Mouse (Mus musculus) spleen, postnatal 36 days (tissue): ENCODE data around the gene H2-D1.
"Not testable (repeated sequence)": the region's sequence is repeated elsewhere in the genome, so short reads cannot be mapped to it uniquely, and the experiment has no call there.

Experiments
- DNase-seq, 2 experiments: peaks; one replicate each; pipeline ENCODE4 v3.0.0; 2022; ENCODE audit warnings: low spot score in 2 of 2, mixed read lengths in 1 of 2

H2-D1 gene

DNA sequence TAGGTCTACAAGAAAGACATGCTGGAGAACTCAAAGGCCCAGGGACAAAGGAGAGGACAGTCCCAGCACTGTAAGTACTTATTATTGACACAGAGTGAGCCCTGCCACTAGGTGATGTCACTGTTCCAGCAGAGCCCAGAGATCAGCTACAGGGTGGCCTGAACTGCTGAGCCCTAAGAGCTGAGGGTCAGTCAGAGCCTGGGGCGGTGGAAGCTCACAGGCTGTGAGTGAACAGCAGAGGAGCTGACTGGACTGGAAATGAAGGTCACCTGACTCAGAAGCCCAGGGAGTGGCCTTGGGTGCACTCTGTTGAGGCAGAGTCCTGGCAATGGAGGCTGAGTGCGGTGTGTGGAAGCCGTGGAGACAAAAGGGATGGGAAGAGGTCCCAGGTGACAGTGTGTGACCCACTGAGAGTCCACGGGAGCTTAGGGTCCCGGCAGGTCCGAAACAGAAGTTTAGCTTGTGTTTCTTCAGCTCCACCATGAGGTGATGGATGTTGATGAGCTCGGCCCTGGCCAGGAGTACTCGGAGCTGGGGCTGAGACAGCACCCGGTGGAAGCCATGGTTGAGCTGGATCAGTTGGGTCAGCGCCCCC, 41.3 kb downstream of the H2-D1 start:
- no peak for DNase-seq

GRCm38 (mm10) chr17:35304478-35304877, 41.9 kb downstream of the H2-D1 start:
- no peak for DNase-seq

DNA sequence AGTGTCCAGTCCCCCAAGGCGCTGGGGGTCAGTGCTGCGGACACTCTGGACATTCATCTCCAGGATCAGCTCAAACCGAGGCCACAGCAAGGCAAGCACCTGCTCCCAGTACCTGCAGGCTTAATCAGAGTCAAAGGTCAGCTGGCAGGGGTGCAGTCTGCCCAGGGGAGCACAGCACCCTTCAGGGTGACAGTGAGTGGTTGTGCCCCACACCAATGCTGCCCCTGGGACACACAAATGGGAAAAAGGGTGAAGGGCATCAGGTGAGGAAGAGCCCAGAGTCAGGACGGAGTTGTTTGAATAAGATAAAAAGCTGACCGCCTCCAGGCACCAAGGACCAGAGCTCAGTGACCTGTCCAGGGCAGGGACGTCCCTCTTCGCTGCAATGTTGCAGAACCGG, 42.4 kb downstream of the H2-D1 start:
- DNase-seq, result not testable (repeated sequence)
